Comparison of ENCODE assay signal across 8 mouse cellular contexts in the genomic region with DNA sequence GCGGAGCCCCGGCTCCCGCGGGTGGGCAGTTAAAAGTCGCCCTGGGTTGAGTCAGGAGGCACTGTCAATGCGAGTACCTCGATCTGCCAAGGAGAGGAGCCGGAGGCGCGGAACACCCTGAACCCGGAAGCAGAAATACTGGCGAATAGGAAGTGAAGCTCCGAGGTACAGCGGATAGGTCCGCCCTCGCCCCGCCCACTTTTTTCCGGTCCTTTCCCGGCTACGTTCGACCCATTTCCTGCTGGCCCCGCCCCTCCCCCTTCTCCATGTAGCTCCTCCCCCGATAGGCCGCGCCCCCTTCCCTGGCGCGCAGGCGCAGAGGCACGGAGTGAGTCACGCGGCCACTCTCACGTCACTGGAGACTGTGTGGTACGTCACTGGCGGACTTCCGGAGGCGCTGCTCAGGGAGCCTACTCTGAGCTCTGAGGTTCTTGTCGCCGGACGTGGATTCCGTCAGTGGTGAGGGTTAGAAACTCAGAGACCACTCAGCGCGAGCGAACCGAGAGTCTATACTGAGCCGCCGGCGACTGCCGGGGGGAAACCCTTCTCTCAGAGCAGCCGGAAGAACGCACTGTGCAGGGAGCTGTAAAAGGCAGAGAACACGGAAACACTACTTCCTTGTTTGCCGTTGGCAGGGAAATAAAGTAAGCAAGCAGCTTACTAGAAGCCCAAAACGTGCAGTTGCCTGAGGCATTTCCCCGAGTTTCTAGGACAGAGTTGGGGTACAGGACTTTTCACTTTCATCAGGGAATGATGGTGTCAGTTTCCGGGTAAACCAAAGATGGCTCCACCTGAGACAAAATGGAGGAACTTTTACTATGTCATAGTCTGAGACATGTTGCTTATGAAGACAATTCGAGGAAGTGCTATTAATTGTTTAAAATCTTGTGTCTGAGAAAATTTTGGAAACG. TPM values are rescaled to one million over a fixed set of nuclear protein-coding genes. Genes with fewer than 3 reads are reported as not detected.
DNase-seq lines count a peak whose midpoint lies in the region; ATAC-seq and TF ChIP-seq lines count a peak whose summit lies in the region.

A gene (minus strand): TSS at position 140 of the 911 bp plus-strand sequence.

- no peak for TF ChIP-seq CTCF in cortical plate, adult 2 months (IDR thresholded peaks at IDR 0.05; ENCODE audit: extremely low read depth, insufficient read depth, low read length)

- peak within 1 kb of the TSS; percentile 87 for H3K27ac ChIP-seq in cortical plate, adult 2 months (ENCODE audit: insufficient read depth, low read length)

- peak within 1 kb of the TSS; percentile 73 for H3K4me3 ChIP-seq in cortical plate, adult 2 months (ENCODE audit: insufficient read depth, low read length)
- peak within 1 kb of the TSS; percentile 94 for H3K4me3 ChIP-seq in megakaryocyte, embryonic 14.5 days (replicated peaks)

- DNase-seq in gastrocnemius, adult 8-10 months (ENCODE audit: low spot score in 2 of 2) = peak; percentile 98 to 99
- DNase-seq in hindlimb bud, embryonic 11.5 days (ENCODE audit: extremely low spot score, low read depth, low spot score) = peak; percentile 90
- DNase-seq in left cerebral cortex, adult 8-10 months (ENCODE audit: low spot score in 2 of 2) = peak; percentile 98 to 99
- DNase-seq in right cerebral cortex, postnatal 10 days (ENCODE audit: low spot score in 2 of 2) = peak; percentile 100
- DNase-seq in urinary bladder, postnatal 25 days (ENCODE audit: low spot score) = peak; percentile 99

- H3K36me3 ChIP-seq in megakaryocyte, embryonic 14.5 days (replicated peaks; ENCODE audit: low read length) = peaks cover 28% of the 10 kb centered on the region

- H3K27me3 ChIP-seq in megakaryocyte, embryonic 14.5 days (replicated peaks) = no peaks in the 10 kb centered on the region

- H3K4me1 ChIP-seq in cortical plate, adult 2 months (ENCODE audit: control insufficient read depth, insufficient read depth, low read length) = peaks cover 4% of the 10 kb centered on the region; the same call in 1 of the 2 replicates
- H3K4me1 ChIP-seq in megakaryocyte, embryonic 14.5 days = peaks cover 26% of the 10 kb centered on the region

- no peaks in the 10 kb centered on the region for H3K9me3 ChIP-seq in megakaryocyte, embryonic 14.5 days

- peak; percentile 96 for TF ChIP-seq POLR2A in cortical plate, adult 2 months (IDR thresholded peaks at IDR 0.05; ENCODE audit: extremely low read depth, insufficient read depth, low read length)

- ATAC-seq in activated CD4-positive, CD25-positive, alpha-beta regulatory T cell, adult 4 months = peak; percentile 82

RNA-seq across cellular contexts. Expression of the gene that starts here (rescaled TPM):
- polyA plus RNA-seq in activated CD4-positive, CD25-positive, alpha-beta regulatory T cell, adult 4 months (2017; shearing (Covaris generic)) = 10 to 100 TPM; 25.6 to 27.6 TPM
- polyA plus RNA-seq in cortical plate, adult 2 months (2012; rRNA removed) = 11.4 TPM in 2 replicates
- total RNA-seq in gastrocnemius, adult 8-10 months (2022) = 10 to 100 TPM; 21.2 to 23.7 (median 23.0) TPM
- 10 to 100 TPM; 20.2 to 22.7 (median 21.7) TPM for total RNA-seq in left cerebral cortex, adult 8-10 months (2022)
- polyA plus RNA-seq in megakaryocyte, embryonic 14.5 days (2012; ENCODE audit: insufficient read depth, low replicate concordance) = 6.3 and 7.1 TPM in 2 replicates

Comparison
In these comparisons a context has a peak if more than half of its experiments do, and no peak if none do; other contexts are left out.
1. Peak in every context shown above with its lines: DNase-seq, ATAC-seq, H3K4me3 ChIP-seq and H3K27ac ChIP-seq.